Mouse (Mus musculus) C2C12 (cell line): ENCODE data around the gene Thrap3. TPM values are rescaled to one million over a fixed set of nuclear protein-coding genes. Genes with fewer than 3 reads are reported as not detected.

Experiments used
- H3K27me3 ChIP-seq: one replicate; pipeline ENCODE4 v1.6.1; 2011; ENCODE audit not compliant: control insufficient read depth, insufficient read depth, insufficient read length
- H3K36me3 ChIP-seq: one replicate; pipeline ENCODE4 v1.6.1; 2011; ENCODE audit not compliant: control insufficient read depth, insufficient read depth
- H3K4me3 ChIP-seq: one replicate; pipeline ENCODE4 v1.5.1; 2011; ENCODE audit warnings: mild to moderate bottlenecking, control low read depth; ENCODE audit not compliant: poor library complexity, insufficient read depth, severe bottlenecking
- H3K79me2 ChIP-seq: one replicate; pipeline ENCODE4 v1.6.1; 2011; ENCODE audit not compliant: control insufficient read depth, insufficient read depth
- H3K79me3 ChIP-seq: one replicate; pipeline ENCODE4 v1.6.1; 2011; ENCODE audit warnings: low read depth, control low read depth
- H3ac ChIP-seq: one replicate; pipeline ENCODE3; 2011; ENCODE audit warnings: low read depth; ENCODE audit not compliant: control insufficient read depth, insufficient read length
- CEBPB ChIP-seq: IDR thresholded peaks from one replicate; pipeline ENCODE4 v1.6.1; 2011; ENCODE audit warnings: low read depth, mild to moderate bottlenecking, control low read depth, moderate library complexity
- CTCF ChIP-seq: IDR thresholded peaks from one replicate; pipeline ENCODE4 v1.5.1; 2011; ENCODE audit not compliant: control insufficient read depth, insufficient read depth, insufficient read length
- FOSL1 ChIP-seq: IDR thresholded peaks from one replicate; pipeline ENCODE4 v1.8.0; 2011; ENCODE audit warnings: mild to moderate bottlenecking, low read length; ENCODE audit not compliant: poor library complexity, insufficient read depth, severe bottlenecking
- MAX ChIP-seq: IDR thresholded peaks from one replicate; pipeline ENCODE4 v1.6.1; 2011; ENCODE audit warnings: mild to moderate bottlenecking, control low read depth
- MYOD1 ChIP-seq: IDR thresholded peaks from one replicate; pipeline ENCODE4 v1.6.1; 2011; ENCODE audit warnings: low read depth; ENCODE audit not compliant: control insufficient read depth, insufficient read length
- MYOG ChIP-seq: IDR thresholded peaks from one replicate; pipeline ENCODE4 v1.6.1; 2011; ENCODE audit not compliant: control insufficient read depth, insufficient read length; ENCODE audit errors: extremely low read depth
- USF1 ChIP-seq: IDR thresholded peaks from one replicate; pipeline ENCODE4 v1.6.1; 2011; ENCODE audit warnings: low read depth, mild to moderate bottlenecking, control low read depth, moderate library complexity
- long read RNA-seq, 2 experiments: library from polyadenylated mRNA; unstranded; transcript quantifications; one replicate each; pipeline ENCODE4 v2.0.0; 2019 to 2020
- polyA plus RNA-seq: library from polyadenylated mRNA; unstranded; fragments of >200 nt; fragmentation: generic; extraction: Trizol; gene quantifications from one replicate; pipeline ENCODE4 v1.2.1, GENCODE M21; 2012; ENCODE audit warnings: missing spikeins

Gene Thrap3
- 85.7 TPM for polyA plus RNA-seq
- long read RNA-seq, experiment 1, partial matches to known transcripts: 16 of 34 reads
- long read RNA-seq, experiment 1, other reads (novel, unspliced or antisense): 17 of 34 reads
- long read RNA-seq, experiment 2, full-length matches to known transcripts: 246 of 726 reads
- long read RNA-seq, experiment 2, partial matches to known transcripts: 250 of 726 reads
- long read RNA-seq, experiment 2, other reads (novel, unspliced or antisense): 230 of 726 reads

- no peak for TF ChIP-seq MYOD1
- TF ChIP-seq FOSL1: no peak
- TF ChIP-seq USF1: peak; percentile 95
- TF ChIP-seq MAX: peak; percentile 71
- Histone ChIP-seq H3K27me3 (no peaks in the 10 kb centered on the region), H3K36me3 (peaks cover 13% of the 10 kb centered on the region), H3K79me3 (peaks cover 47% of the 10 kb centered on the region), H3ac (peak within 1 kb of the TSS; percentile 93), H3K4me3 (peak within 1 kb of the TSS; percentile 69), H3K79me2 (peaks cover 48% of the 10 kb centered on the region)
These were observed at the start of gene Thrap3 for GRCm38 (mm10) chr4:126202303-126203181. Gene Thrap3 (minus strand): TSS chr4:126202760.

- Histone ChIP-seq H3K79me2 (peaks cover 98% of the 10 kb centered on the region), H3K4me3 (no peak overlapping the region), H3K36me3 (peaks cover 29% of the 10 kb centered on the region), H3K79me3 (peaks cover 91% of the 10 kb centered on the region), H3ac (peak overlapping the region; percentile 8), H3K27me3 (no peaks in the 10 kb centered on the region)
- no peak for TF ChIP-seq CTCF
- TF ChIP-seq FOSL1: no peak
- no peak for TF ChIP-seq MAX
- no peak for TF ChIP-seq USF1
- TF ChIP-seq MYOD1: no peak
- no peak for TF ChIP-seq MYOG
- TF ChIP-seq CEBPB: no peak
These were observed 49.2 kb upstream of the Thrap3 start for GRCm38 (mm10) chr4:126251655-126252254.

GRCm38 (mm10) chr4:126250659-126251058 lies 48.1 kb upstream of the Thrap3 start:
- no peaks in the 10 kb centered on the region for H3K27me3 ChIP-seq
- H3K79me3 ChIP-seq: peaks cover 99% of the 10 kb centered on the region
- H3ac ChIP-seq: no peak overlapping the region
- peaks cover 38% of the 10 kb centered on the region for H3K36me3 ChIP-seq
- TF ChIP-seq USF1 (no peak), MAX (peak; percentile 42), MYOD1 (peak; percentile 12)
- peaks cover 100% of the 10 kb centered on the region for H3K79me2 ChIP-seq
- H3K4me3 ChIP-seq: no peak overlapping the region

- no peak for TF ChIP-seq MAX
- no peak for TF ChIP-seq USF1
- TF ChIP-seq CEBPB: no peak
- TF ChIP-seq CTCF: no peak
- Histone ChIP-seq H3K79me3 (peaks cover 96% of the 10 kb centered on the region), H3K36me3 (peaks cover 43% of the 10 kb centered on the region), H3K4me3 (no peak overlapping the region), H3K27me3 (no peaks in the 10 kb centered on the region), H3K79me2 (peaks cover 100% of the 10 kb centered on the region), H3ac (no peak overlapping the region)
These were observed 45.8 kb upstream of the Thrap3 start for GRCm38 (mm10) chr4:126248261-126248868.

GRCm38 (mm10) chr4:126246202-126246889 lies 43.8 kb upstream of the Thrap3 start:
- no peak overlapping the region for H3ac ChIP-seq
- peaks cover 100% of the 10 kb centered on the region for H3K79me2 ChIP-seq
- H3K36me3 ChIP-seq: peaks cover 41% of the 10 kb centered on the region
- H3K4me3 ChIP-seq: no peak overlapping the region
- H3K27me3 ChIP-seq: no peaks in the 10 kb centered on the region
- H3K79me3 ChIP-seq: peaks cover 86% of the 10 kb centered on the region
- TF ChIP-seq MYOG (no peak), MYOD1 (no peak), USF1 (no peak), MAX (no peak), FOSL1 (no peak), CEBPB (no peak), CTCF (no peak)
